Mouse (Mus musculus) right cerebral cortex, postnatal 10 days (tissue): ENCODE measurements at regions not wholly inside any gene's neighbourhood (a gene's known extent, or its start where the extent isn't known, plus 50 kb on each side); places are given as distances from the start of the nearest gene placed in this dataset.
"Not testable (repeated sequence)": the region's sequence is repeated elsewhere in the genome, so short reads cannot be mapped to it uniquely, and the experiment has no call there.

Experiments used
- DNase-seq, 2 experiments: peaks; one replicate each; pipeline ENCODE4 v3.0.0; 2021; ENCODE audit warnings: low spot score in 2 of 2

- no peak for DNase-seq
These were observed 175.5 kb upstream of the Pkdcc start for GRCm38 (mm10) chr17:83039563-83039962.

- no peak for DNase-seq
These were observed 170.6 kb upstream of the Pkdcc start for GRCm38 (mm10) chr17:83044515-83044914.

DNA sequence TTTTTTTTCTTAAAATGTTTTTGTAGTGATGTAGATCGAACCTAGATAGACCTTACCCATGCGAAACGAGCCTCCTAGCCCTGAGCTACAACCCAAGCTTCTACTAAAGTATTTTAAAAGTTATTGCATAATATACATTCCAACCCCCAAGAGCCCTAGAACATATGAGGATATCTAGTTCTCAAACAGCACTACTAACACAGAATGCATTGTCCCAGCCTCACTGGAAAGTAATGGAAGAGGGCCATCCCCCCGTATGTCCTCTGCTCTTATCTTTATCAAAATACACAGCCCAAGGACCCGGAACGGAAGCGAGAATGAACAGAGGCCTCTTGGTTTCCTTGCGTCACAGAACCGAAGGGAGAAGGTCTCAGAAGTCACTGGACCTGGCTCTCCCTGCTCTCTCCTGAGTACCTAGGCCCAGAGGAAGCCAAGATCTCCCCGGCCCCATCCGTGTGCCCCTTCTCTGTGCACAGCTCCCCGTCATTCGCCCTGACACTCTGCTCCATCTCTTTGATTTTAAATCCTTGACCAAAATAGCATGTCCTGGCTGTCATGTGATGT lies 165.0 kb upstream of the Pkdcc start:
- DNase-seq, result no peak

DNA sequence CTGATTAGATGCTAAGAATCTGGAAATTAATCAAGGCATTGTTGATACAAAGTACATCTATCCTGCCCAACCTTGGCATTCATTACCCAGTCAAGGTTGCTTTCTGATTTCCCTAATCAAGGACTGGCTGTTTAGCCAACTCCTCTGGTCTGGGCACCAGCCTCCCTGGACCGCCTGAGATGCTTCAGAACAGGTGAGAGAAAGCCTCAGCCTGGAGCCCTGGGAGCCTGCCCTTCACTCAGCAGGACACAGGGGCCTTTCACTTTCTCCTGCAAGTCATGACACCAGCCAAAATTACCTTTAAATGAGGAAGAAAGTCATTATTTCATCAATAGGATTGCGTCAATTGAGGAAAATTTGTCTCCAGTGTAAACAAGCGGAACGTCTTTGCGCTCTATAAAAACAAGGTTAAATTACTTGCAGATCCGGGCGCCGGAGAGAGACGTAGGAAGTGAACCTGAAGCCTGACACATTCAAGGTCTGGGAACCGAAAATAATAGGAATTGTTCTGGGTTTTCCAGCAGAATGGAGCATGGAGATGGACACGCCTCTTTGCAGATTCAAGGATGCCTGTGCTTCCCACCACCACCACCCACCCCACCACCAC lies 164.4 kb upstream of the Pkdcc start:
- no peak for DNase-seq

GRCm38 (mm10) chr17:83052613-83053140 lies 162.4 kb upstream of the Pkdcc start:
- no peak for DNase-seq

DNA sequence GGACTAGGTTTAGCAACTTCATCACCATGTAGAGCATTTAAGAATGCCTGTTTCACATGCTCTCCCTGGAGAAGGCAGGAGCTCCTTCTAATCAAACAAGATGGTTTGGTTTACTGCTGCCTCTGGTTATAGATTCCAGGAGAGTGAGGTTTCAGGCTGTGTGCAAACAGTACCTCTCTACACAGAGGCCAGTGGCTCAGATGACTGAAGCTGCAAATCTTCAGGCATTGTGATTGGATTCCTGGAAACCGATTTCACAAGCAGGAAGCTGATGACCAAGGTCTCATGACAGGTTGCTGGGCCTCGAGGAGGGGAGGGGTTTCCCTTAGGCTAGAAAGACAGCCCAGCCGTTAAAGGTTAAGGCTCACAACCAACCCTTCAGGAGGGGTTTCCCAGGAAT lies 157.3 kb upstream of the Pkdcc start:
- no peak for DNase-seq

- DNase-seq, result no peak
These were observed 153.2 kb upstream of the Pkdcc start for GRCm38 (mm10) chr17:83061843-83062242.

- no peak for DNase-seq
These were observed 151.2 kb upstream of the Pkdcc start for GRCm38 (mm10) chr17:83063848-83064247.

- not testable (repeated sequence) for DNase-seq
These were observed 150.7 kb upstream of the Pkdcc start for GRCm38 (mm10) chr17:83064376-83064775.

- no peak for DNase-seq
These were observed 145.8 kb upstream of the Pkdcc start for GRCm38 (mm10) chr17:83069246-83069645.

DNA sequence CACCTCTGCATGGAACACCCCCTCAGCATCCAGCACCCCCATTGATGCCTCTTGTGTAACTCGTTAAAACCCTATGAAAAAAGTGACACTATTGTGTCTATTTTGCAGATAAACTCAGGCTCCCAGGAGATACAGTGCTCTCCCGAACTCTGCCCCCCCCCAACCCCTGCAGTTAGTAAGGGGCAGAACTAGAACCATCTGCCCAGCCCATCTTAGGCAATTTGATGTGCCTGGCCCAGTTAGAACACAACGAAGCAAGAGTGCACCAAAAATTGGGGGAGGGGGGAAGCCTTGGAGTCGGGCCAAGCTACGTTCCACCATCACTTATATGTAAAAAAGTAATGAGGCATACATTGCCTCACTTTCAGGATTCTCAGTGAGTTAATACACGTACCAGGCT lies 143.3 kb upstream of the Pkdcc start:
- no peak for DNase-seq

DNA sequence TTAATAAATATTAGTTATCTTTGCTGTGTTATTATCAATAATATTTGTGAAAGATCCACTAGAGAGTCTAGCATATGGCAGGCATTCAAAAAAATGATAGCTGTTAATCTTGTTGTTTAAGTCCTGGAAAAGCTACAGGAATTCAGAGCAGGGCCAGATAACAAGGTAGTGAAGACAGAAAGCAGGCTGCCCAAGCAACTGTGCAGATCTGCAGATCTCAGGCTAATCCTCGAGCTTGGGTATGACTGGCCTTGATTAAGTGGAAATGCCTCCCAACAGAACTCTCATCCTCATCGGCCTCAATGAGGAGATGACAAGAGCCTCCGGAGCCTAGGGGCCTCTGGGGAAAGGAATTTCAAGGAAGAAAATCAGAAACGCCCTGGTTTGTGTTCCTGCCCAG lies 142.9 kb upstream of the Pkdcc start:
- DNase-seq, result no peak

DNA sequence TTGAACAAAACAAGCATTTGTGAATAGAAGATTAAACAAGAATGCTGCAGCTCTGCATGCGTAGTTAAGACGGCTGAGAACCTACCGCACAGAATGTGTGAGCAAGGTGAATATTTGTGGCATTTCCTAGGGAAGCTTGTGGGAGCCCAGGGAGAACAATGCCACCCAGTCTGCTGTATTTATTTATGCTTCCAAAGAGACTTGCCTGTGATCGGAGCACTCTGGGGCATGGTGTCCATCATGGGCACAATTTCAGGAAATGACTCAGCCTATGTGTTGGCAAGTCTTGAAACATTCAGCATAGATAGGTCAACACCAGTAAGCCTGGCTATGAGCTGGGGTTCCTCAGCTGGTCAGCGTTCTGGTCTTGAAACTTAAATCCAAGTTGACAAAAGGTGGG lies 140.2 kb upstream of the Pkdcc start:
- DNase-seq, result no peak

DNA sequence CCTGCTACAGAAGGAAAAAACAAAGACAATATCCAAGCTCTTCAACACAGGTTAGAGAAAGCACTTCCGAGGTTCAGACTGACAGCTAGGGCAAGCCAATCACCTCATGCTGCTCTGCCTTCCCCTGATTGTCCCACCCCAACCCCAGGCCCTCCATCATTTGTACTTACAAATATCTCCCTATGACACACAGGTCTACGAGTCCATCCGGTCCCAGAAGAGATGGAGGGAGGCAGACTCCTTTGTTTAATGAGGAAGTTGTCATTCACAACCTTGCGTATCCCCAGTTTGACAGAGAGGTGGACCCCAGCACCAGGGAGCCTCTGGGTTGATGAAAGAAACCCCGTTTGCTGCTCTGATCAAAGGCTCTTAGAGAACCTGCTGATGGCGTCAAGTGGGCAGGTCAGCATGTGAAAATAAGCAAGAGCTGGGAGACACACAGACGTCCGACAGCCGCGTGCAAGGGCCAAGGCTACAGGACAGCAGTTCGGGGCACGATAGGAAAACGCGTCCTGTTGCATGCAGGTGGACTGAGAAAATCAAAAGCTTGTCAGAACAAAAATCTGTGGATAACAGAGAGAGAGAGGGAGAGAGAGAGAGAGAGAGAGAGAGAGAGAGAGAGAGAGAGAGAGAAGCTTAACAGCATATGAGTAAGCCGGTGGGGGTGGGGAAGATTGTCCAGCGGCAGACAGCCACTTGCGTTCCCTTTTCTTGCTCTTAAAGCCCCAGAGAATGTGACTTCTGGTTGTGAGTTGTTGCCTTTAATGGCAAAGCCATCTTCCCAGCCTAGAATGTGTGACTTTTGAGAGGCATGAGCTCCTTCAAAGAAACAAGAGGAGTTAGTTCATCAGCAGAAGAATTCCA lies 137.1 kb upstream of the Pkdcc start:
- no peak for DNase-seq

DNA sequence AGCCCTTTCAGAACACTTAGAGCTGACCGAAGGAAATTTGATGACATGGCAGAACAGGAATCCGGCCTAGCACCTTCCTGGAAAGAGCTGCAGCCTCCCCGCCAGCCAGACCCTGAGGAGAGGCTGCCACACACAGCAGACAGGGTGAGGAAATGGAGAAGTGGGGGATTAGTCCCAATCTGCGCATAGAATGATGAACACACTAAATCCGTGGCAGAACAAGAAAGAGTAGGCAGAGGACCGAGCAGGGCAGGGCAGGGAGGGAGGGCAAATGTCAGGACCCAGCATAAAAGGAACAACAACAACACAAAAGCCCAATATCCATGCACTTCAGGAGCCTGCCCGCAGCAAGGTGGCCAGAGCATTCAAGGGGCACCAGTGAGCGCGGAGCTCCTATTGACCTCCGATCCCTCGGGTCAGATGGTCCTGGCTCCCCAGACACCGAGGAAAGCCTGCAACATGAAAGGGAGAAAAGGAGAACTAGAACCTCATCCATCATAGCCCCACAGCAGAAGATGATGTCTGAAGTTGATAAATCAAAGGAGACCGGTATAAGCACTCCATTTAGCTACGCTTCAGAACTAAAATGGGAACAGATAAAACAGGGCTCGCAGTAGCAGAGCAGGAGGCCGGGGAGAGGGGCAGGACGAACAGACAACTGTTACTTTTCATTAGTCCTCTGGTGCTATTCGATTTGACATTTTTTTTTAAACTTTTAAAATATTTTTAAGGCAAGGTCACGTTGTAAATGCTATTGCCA lies 136.3 kb upstream of the Pkdcc start:
- no peak for DNase-seq

GRCm38 (mm10) chr17:83079361-83079685 lies 135.8 kb upstream of the Pkdcc start:
- DNase-seq, result no peak

GRCm38 (mm10) chr17:83081729-83082128 lies 133.4 kb upstream of the Pkdcc start:
- DNase-seq, result no peak

DNA sequence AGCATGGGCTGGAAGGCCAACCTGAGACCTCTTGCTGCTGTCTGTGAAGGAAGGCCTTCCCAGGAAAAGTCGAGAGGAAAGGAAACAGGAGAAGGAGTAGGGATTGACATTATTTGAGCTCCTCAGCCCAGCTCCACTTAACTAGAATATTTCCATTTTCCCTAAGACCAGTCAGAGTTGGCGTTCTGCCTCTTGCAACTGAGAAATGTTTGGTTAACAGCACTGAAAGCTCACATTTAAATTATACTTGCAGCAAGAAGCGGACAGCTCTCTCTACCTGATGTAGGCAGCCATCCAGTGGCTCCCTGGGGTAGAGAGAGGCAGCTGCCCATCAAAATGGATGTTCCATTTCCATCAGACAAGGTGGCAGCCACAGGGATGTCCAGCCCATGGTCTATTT lies 131.6 kb upstream of the Pkdcc start:
- DNase-seq, result peak in 1 of 2 experiments; percentile 41

- no peak for DNase-seq
These were observed 129.2 kb upstream of the Pkdcc start for GRCm38 (mm10) chr17:83085792-83086475.

- no peak for DNase-seq
These were observed 128.4 kb upstream of the Pkdcc start for GRCm38 (mm10) chr17:83086703-83087102.

GRCm38 (mm10) chr17:83088471-83088870 lies 126.6 kb upstream of the Pkdcc start:
- DNase-seq, result no peak
